Mouse (Mus musculus): ENCODE measurements at regions not wholly inside any gene's neighbourhood (a gene's known extent, or its start where the extent isn't known, plus 50 kb on each side); places are given as distances from the start of the nearest gene placed in this dataset.

DNA sequence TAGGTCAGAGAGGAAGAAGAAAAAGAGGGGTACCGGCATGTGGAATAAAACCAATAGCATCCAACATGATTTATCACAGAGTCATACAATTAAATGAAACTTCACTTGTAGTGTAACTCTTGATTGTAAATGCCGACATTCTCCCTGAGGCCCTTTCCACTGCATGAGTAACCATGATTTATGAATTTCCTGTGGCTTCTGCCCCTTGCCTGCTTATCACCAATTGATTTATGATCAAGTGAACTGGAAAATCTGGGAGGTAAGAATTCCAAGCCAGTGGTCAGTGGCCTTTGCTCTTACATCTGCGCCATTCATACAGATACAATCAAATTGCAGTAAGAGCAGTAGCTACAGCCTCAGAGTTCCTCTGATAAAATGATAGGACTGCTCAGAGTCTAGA lies 89.8 kb upstream of the Slc4a7 start:
- TF ChIP-seq CTCF (IDR thresholded peaks at IDR 0.05; ENCODE audit: control insufficient read depth, insufficient read depth, insufficient read length) (no peak), CEBPB (IDR thresholded peaks at IDR 0.05; ENCODE audit: low read depth) (no peak), MAX (IDR thresholded peaks at IDR 0.05) (no peak), FOSL1 (IDR thresholded peaks at IDR 0.05; ENCODE audit: insufficient read depth, low read length, poor library complexity, severe bottlenecking) (no peak), USF1 (IDR thresholded peaks at IDR 0.05; ENCODE audit: low read depth) (no peak), MYOD1 (IDR thresholded peaks at IDR 0.05; ENCODE audit: control insufficient read depth, insufficient read length, low read depth) (no peak), MYOG (IDR thresholded peaks at IDR 0.05; ENCODE audit: control insufficient read depth, extremely low read depth, insufficient read length) (no peak)

Data from C2C12 (cell line).